Mouse (Mus musculus) MEL (cell line): ENCODE measurements around the gene Dynlt1c. TPM values are rescaled to one million over a fixed set of nuclear protein-coding genes. Genes with fewer than 3 reads are reported as not detected.
"Not testable (repeated sequence)": the region's sequence is repeated elsewhere in the genome, so short reads cannot be mapped to it uniquely, and the experiment has no call there.

ENCODE experiments used
- DNase-seq: peaks from one replicate; pipeline ENCODE4 v3.0.0; 2011; ENCODE audit warnings: low read depth, low spot score
- H3K27ac ChIP-seq: 2 replicates; pipeline ENCODE4 v1.5.1; 2012; ENCODE audit warnings: low read depth, mild to moderate bottlenecking, control low read depth, low read length, moderate library complexity; ENCODE audit not compliant: control insufficient read depth
- H3K27me3 ChIP-seq, 2 experiments: fragments of 150-350 bp in 1 of 2; sonication (generic) in 1 of 2; 2 replicates each; pipeline ENCODE4 v1.6.1; 2012; ENCODE audit warnings: low read length in 2 of 2, mild to moderate bottlenecking in 2 of 2, improper control_type of control experiment in 1 of 2, moderate library complexity in 1 of 2; ENCODE audit not compliant: insufficient read depth in 2 of 2, control insufficient read depth in 1 of 2
- H3K36me3 ChIP-seq, 2 experiments: 2 replicates each; pipeline ENCODE4 v1.6.1; 2012 to 2014; ENCODE audit warnings: low read length in 2 of 2, improper control_type of control experiment in 1 of 2, inconsistent platforms in 1 of 2, mild to moderate bottlenecking in 1 of 2; ENCODE audit not compliant: insufficient read depth in 2 of 2, control insufficient read depth in 1 of 2
- H3K4me1 ChIP-seq, 2 experiments: fragments of 150-350 bp in 1 of 2; sonication (generic) in 1 of 2; 2 replicates each; pipeline ENCODE4 v1.6.1; 2012; ENCODE audit warnings: low read length in 2 of 2, improper control_type of control experiment in 1 of 2, mild to moderate bottlenecking in 1 of 2; ENCODE audit not compliant: insufficient read depth in 2 of 2, control insufficient read depth in 1 of 2
- H3K4me3 ChIP-seq, 2 experiments: fragments of 150-350 bp in 1 of 2; sonication (generic) in 1 of 2; 2 replicates each; pipeline ENCODE4 v1.5.1; 2012; ENCODE audit warnings: low read depth in 2 of 2, low read length in 2 of 2, mild to moderate bottlenecking in 2 of 2, moderate library complexity in 2 of 2, control low read depth in 1 of 2, improper control_type of control experiment in 1 of 2; ENCODE audit not compliant: control insufficient read depth in 1 of 2, insufficient read depth in 1 of 2
- H3K79me2 ChIP-seq: 2 replicates; pipeline ENCODE4 v1.6.1; 2012; ENCODE audit warnings: mild to moderate bottlenecking, low read length, moderate library complexity; ENCODE audit not compliant: control insufficient read depth, poor library complexity, insufficient read depth
- H3K9ac ChIP-seq: 2 replicates; pipeline ENCODE4 v1.6.1; 2012; ENCODE audit warnings: low read depth, mild to moderate bottlenecking, control low read depth, low read length, moderate library complexity; ENCODE audit not compliant: control insufficient read depth, poor library complexity, severe bottlenecking
- H3K9me3 ChIP-seq: fragments of 150-350 bp; sonication (generic); replicated peaks from 2 replicates; pipeline ENCODE4 v1.6.1; 2012; ENCODE audit warnings: mild to moderate bottlenecking, low read length, improper control_type of control experiment, moderate library complexity; ENCODE audit not compliant: insufficient read depth
- CHD1 ChIP-seq: IDR thresholded peaks from 2 replicates; pipeline ENCODE4 v1.6.1; 2012; ENCODE audit warnings: low read depth, mild to moderate bottlenecking, inconsistent platforms, low read length, improper control_type of control experiment
- CHD2 ChIP-seq: IDR thresholded peaks from 2 replicates; pipeline ENCODE4 v1.6.1; 2011; ENCODE audit warnings: low read length, improper control_type of control experiment
- GABPA ChIP-seq: IDR thresholded peaks from 2 replicates; pipeline ENCODE4 v1.6.1; 2012; ENCODE audit warnings: low read depth, mild to moderate bottlenecking, inconsistent platforms, low read length, improper control_type of control experiment, moderate library complexity
- GATA1 ChIP-seq: IDR thresholded peaks from 2 replicates; pipeline ENCODE4 v1.6.1; 2011; ENCODE audit warnings: low read depth, low read length, improper control_type of control experiment
- HCFC1 ChIP-seq: IDR thresholded peaks from 2 replicates; pipeline ENCODE4 v1.6.1; 2012; ENCODE audit warnings: low read depth, mild to moderate bottlenecking, inconsistent platforms, low read length, improper control_type of control experiment, moderate library complexity
- JUND ChIP-seq: IDR thresholded peaks from 2 replicates; pipeline ENCODE4 v1.6.1; 2011; ENCODE audit warnings: low read depth, mild to moderate bottlenecking, improper control_type of control experiment, low read length
- KAT2A ChIP-seq: conservative IDR thresholded peaks from 2 replicates; pipeline ENCODE4 v1.6.1; 2012; ENCODE audit warnings: low read depth, low read length, improper control_type of control experiment, inconsistent platforms
- MEF2A ChIP-seq: IDR thresholded peaks from 2 replicates; pipeline ENCODE4 v1.6.1; 2014; ENCODE audit warnings: low read depth, mild to moderate bottlenecking, inconsistent platforms, low read length, improper control_type of control experiment; ENCODE audit not compliant: poor library complexity, insufficient replicate concordance, severe bottlenecking; ENCODE audit errors: extremely low read depth
- MXI1 ChIP-seq: IDR thresholded peaks from 2 replicates; pipeline ENCODE4 v1.6.1; 2011; ENCODE audit warnings: mild to moderate bottlenecking, low read depth, low read length, improper control_type of control experiment
- POLR2AphosphoS2 ChIP-seq: IDR thresholded peaks from 2 replicates; pipeline ENCODE4 v1.6.1; 2011; ENCODE audit warnings: low read length, improper control_type of control experiment
- POLR2AphosphoS5 ChIP-seq: IDR thresholded peaks from 2 replicates; pipeline ENCODE4 v1.6.1; 2012; ENCODE audit warnings: low read depth, borderline replicate concordance, mild to moderate bottlenecking, inconsistent platforms, low read length, moderate library complexity, mixed read lengths
- SIN3A ChIP-seq: IDR thresholded peaks from 2 replicates; pipeline ENCODE4 v1.6.1; 2012; ENCODE audit warnings: low read length, improper control_type of control experiment, inconsistent platforms
- TAL1 ChIP-seq: IDR thresholded peaks from 2 replicates; pipeline ENCODE4 v1.6.1; 2012; ENCODE audit warnings: mild to moderate bottlenecking, inconsistent platforms, low read length, moderate library complexity, mixed read lengths
- TBP ChIP-seq: IDR thresholded peaks from 2 replicates; pipeline ENCODE4 v1.8.0; 2011; ENCODE audit warnings: low read depth, low read length, improper control_type of control experiment
- polyA plus RNA-seq, 2 experiments: library from polyadenylated mRNA; stranded (reverse) in 1 of 2; unstranded in 1 of 2; fragments of >175 nt in 1 of 2; fragments of >200 nt in 1 of 2; gene quantifications; 2 replicates each; pipeline versions ENCODE4 v1.2.1 to v1.2.4; 2012; ENCODE audit warnings: low replicate concordance in 2 of 2, low read depth in 1 of 2; ENCODE audit not compliant: insufficient read length in 2 of 2, insufficient read depth in 1 of 2, missing spikeins in 1 of 2
- total RNA-seq: library from RNA; depleted of rRNA; stranded (reverse); fragments of 300-350 nt; gene quantifications from 2 replicates; pipeline ENCODE4 v1.2.3, GENCODE M21; 2012

The Dynlt1c gene
- total and polyA plus RNA-seq, 3 experiments = 6.3 to 7.7 TPM; not detected in 1

- not testable (repeated sequence) for H3K9me3 ChIP-seq, H3K4me3 ChIP-seq, DNase-seq, H3K27me3 ChIP-seq, H3K27ac ChIP-seq, H3K9ac ChIP-seq, H3K36me3 ChIP-seq, H3K4me1 ChIP-seq, H3K79me2 ChIP-seq
Measured at GRCm38 (mm10) chr17:6632850-6633249, 31.4 kb downstream of the Dynlt1c start.

GRCm38 (mm10) chr17:6635781-6636180, 34.3 kb downstream of the Dynlt1c start:
- H3K4me1 ChIP-seq, H3K9ac ChIP-seq, H3K27me3 ChIP-seq, H3K36me3 ChIP-seq, DNase-seq, H3K4me3 ChIP-seq, H3K27ac ChIP-seq, H3K79me2 ChIP-seq, H3K9me3 ChIP-seq: not testable (repeated sequence)

GRCm38 (mm10) chr17:6636861-6637260, 35.4 kb downstream of the Dynlt1c start:
- TF ChIP-seq HCFC1 (no peak), SIN3A (no peak), POLR2AphosphoS2 (no peak), CHD2 (no peak), TBP (no peak), MXI1 (no peak), MEF2A (no peak), JUND (no peak), GABPA (no peak), GATA1 (no peak), TAL1 (no peak), KAT2A (no peak), POLR2AphosphoS5 (no peak), CHD1 (no peak)
- peaks cover 0 to 1% of the 10 kb centered on the region in 2 experiments; a peak in 1 of 4 replicates for H3K36me3 ChIP-seq
- H3K4me1 ChIP-seq = no peaks in the 10 kb centered on the region
- H3K4me3 ChIP-seq = no peak overlapping the region
- no peaks in the 10 kb centered on the region for H3K27me3 ChIP-seq
- no peaks in the 10 kb centered on the region for H3K9me3 ChIP-seq
- no peak overlapping the region for H3K27ac ChIP-seq
- no peak overlapping the region for H3K9ac ChIP-seq
- DNase-seq = no peak
- H3K79me2 ChIP-seq = no peaks in the 10 kb centered on the region

GRCm38 (mm10) chr17:6637434-6637833, 36.0 kb downstream of the Dynlt1c start:
- not testable (repeated sequence) for H3K9ac ChIP-seq, H3K4me1 ChIP-seq, H3K27me3 ChIP-seq, DNase-seq, H3K9me3 ChIP-seq, H3K36me3 ChIP-seq, H3K79me2 ChIP-seq, H3K27ac ChIP-seq, H3K4me3 ChIP-seq

GRCm38 (mm10) chr17:6638444-6638843, 37.0 kb downstream of the Dynlt1c start:
- H3K36me3 ChIP-seq, H3K4me3 ChIP-seq, H3K27me3 ChIP-seq, H3K9me3 ChIP-seq, H3K4me1 ChIP-seq, H3K9ac ChIP-seq, H3K79me2 ChIP-seq, DNase-seq, H3K27ac ChIP-seq: not testable (repeated sequence)
